Mouse (Mus musculus) lung, postnatal 0 days (tissue): Measurements from ENCODE around the gene Dclre1c. TPM values are rescaled to one million over a fixed set of nuclear protein-coding genes. Genes with fewer than 3 reads are reported as not detected.
A peak's percentile ranks its signal among the peaks of the same experiment; 100 is the strongest.

Source experiments
- ATAC-seq: fragments of 200-750 bp; cut with Nextera tagmentation; 2 replicates; pipeline ENCODE4 v1.8.0; 2017; ENCODE audit warnings: moderate library complexity
- DNase-seq: peaks from one replicate; pipeline ENCODE4 v3.0.0-alpha.2; 2016; ENCODE audit warnings: low spot score
- H3K27ac ChIP-seq: fragments of 300-500 bp; sonication (generic); 2 replicates; pipeline ENCODE4 v1.5.1; 2014; ENCODE audit warnings: antibody characterized with exemption, mild to moderate bottlenecking, low read length, mixed read lengths
- H3K27me3 ChIP-seq: fragments of 300-500 bp; sonication (generic); replicated peaks from 2 replicates; pipeline ENCODE4 v1.6.1; 2014; ENCODE audit warnings: low read length, mixed read lengths; ENCODE audit not compliant: insufficient read depth
- H3K36me3 ChIP-seq: fragments of 300-500 bp; sonication (generic); 2 replicates; pipeline ENCODE4 v1.6.1; 2014; ENCODE audit warnings: low read length, mixed read lengths; ENCODE audit not compliant: insufficient read depth
- H3K4me1 ChIP-seq: fragments of 300-500 bp; sonication (generic); 2 replicates; pipeline ENCODE4 v1.6.1; 2014; ENCODE audit warnings: antibody characterized with exemption, low read depth, low read length, mixed read lengths; ENCODE audit not compliant: insufficient read depth
- H3K4me2 ChIP-seq: fragments of 300-500 bp; sonication (generic); replicated peaks from 2 replicates; pipeline ENCODE4 v1.6.1; 2014; ENCODE audit warnings: low read depth, mild to moderate bottlenecking, low read length, moderate library complexity, mixed read lengths
- H3K4me3 ChIP-seq: fragments of 300-500 bp; sonication (generic); 2 replicates; pipeline ENCODE4 v1.5.1; 2014; ENCODE audit warnings: low read depth, low read length
- H3K9ac ChIP-seq: fragments of 300-500 bp; sonication (generic); replicated peaks from 2 replicates; pipeline ENCODE4 v1.6.1; 2014; ENCODE audit warnings: low read depth, mild to moderate bottlenecking
- H3K9me3 ChIP-seq: fragments of 300-500 bp; sonication (generic); 2 replicates; pipeline ENCODE4 v1.6.1; 2016; ENCODE audit warnings: low read length, mixed read lengths
- CTCF ChIP-seq: IDR thresholded peaks from 2 replicates; pipeline ENCODE4 v1.5.1; 2016; ENCODE audit warnings: antibody characterized with exemption, mild to moderate bottlenecking
- EP300 ChIP-seq: IDR thresholded peaks from 2 replicates; pipeline ENCODE4 v1.6.1; 2016; ENCODE audit warnings: antibody characterized with exemption, mild to moderate bottlenecking, control low read depth
- WGBS: fragments of 180-500 bp; shearing (Covaris S2); extraction: QIAGEN DNeasy Blood & Tissue Kit; methylation state at CpG from one replicate; pipeline ENCODE4 v1.1.7; 2014; 5-methylcytosine and 5-hydroxymethylcytosine counted together
- polyA plus RNA-seq: library from polyadenylated mRNA; unstranded; fragments of >200 nt; fragmentation: Nextera tagmentation; extraction: Ambion mirVana; gene quantifications from 2 replicates; pipeline ENCODE4 v1.2.1, GENCODE M21; 2015

The Dclre1c gene
- polyA plus RNA-seq, 1 experiment from 2014 or later = 3.0 TPM

- 79% methylated on average over 3 of the region's 3 CpGs for WGBS
- ATAC-seq (no peak), DNase-seq (no peak)
- H3K27me3 ChIP-seq = no peaks in the 10 kb centered on the region
- H3K9ac ChIP-seq = no peak overlapping the region
- no peak overlapping the region for H3K4me3 ChIP-seq
- H3K4me2 ChIP-seq = no peak overlapping the region
- no peaks in the 10 kb centered on the region for H3K4me1 ChIP-seq
- H3K9me3 ChIP-seq = no peaks in the 10 kb centered on the region
- TF ChIP-seq CTCF = no peak
- no peak for TF ChIP-seq EP300
- peaks cover 34% of the 10 kb centered on the region for H3K36me3 ChIP-seq
- no peak overlapping the region for H3K27ac ChIP-seq
Measured at GRCm38 (mm10) chr2:3493833-3494409, 70.0 kb downstream of the Dclre1c start.

- WGBS = 92% methylated on average over 6 of the region's 6 CpGs
- Histone ChIP-seq H3K4me2 (no peak overlapping the region), H3K4me3 (no peak overlapping the region), H3K9ac (no peak overlapping the region), H3K27ac (no peak overlapping the region), H3K36me3 (peaks cover 34% of the 10 kb centered on the region), H3K4me1 (no peaks in the 10 kb centered on the region), H3K9me3 (no peaks in the 10 kb centered on the region), H3K27me3 (no peaks in the 10 kb centered on the region)
- no peak for ATAC-seq
- TF ChIP-seq EP300 = no peak
- no peak for TF ChIP-seq CTCF
- no peak for DNase-seq
Measured at GRCm38 (mm10) chr2:3499543-3499942, 75.6 kb downstream of the Dclre1c start.

GRCm38 (mm10) chr2:3500886-3501285 lies 77.0 kb downstream of the Dclre1c start:
- Histone ChIP-seq H3K36me3 (peaks cover 30% of the 10 kb centered on the region), H3K9me3 (no peaks in the 10 kb centered on the region), H3K27ac (no peak overlapping the region), H3K4me3 (no peak overlapping the region), H3K4me2 (no peak overlapping the region), H3K9ac (no peak overlapping the region), H3K27me3 (no peaks in the 10 kb centered on the region), H3K4me1 (no peaks in the 10 kb centered on the region)
- TF ChIP-seq EP300 = no peak
- TF ChIP-seq CTCF = no peak
- WGBS = 98% methylated on average over 5 of the region's 5 CpGs
- ATAC-seq (no peak), DNase-seq (no peak)

GRCm38 (mm10) chr2:3512076-3512475 lies 88.1 kb downstream of the Dclre1c start:
- DNase-seq = peak; percentile 64
- Histone ChIP-seq H3K9ac (peak overlapping the region; percentile 75), H3K27ac (peak overlapping the region; percentile 81), H3K9me3 (no peaks in the 10 kb centered on the region), H3K4me2 (peak overlapping the region; percentile 86), H3K36me3 (peaks cover 8% of the 10 kb centered on the region; the same call in 1 of the 2 replicates), H3K4me1 (peaks cover 12% of the 10 kb centered on the region; the same call in 1 of the 2 replicates), H3K27me3 (no peaks in the 10 kb centered on the region), H3K4me3 (peak overlapping the region; percentile 79)
- no peak for TF ChIP-seq EP300
- no peak for TF ChIP-seq CTCF
- no peak for ATAC-seq
- 0% methylated on average over 15 of the region's 15 CpGs for WGBS

GRCm38 (mm10) chr2:3512552-3513454 lies 88.9 kb downstream of the Dclre1c start, which contains the start of the genes Gm45902, Hspa14 and Cdnf:
Gene Gm45902, minus strand, starts transcription at chr2:3512790.
Gene Hspa14, minus strand, starts transcription at chr2:3512814.
Gene Cdnf, plus strand, starts transcription at chr2:3513030.
- 2% methylated on average over 60 of the region's 60 CpGs for WGBS
- Histone ChIP-seq H3K4me2 (peak within 1 kb of the TSS; percentile 86), H3K4me1 (peaks cover 12% of the 10 kb centered on the region; the same call in 1 of the 2 replicates), H3K27me3 (no peaks in the 10 kb centered on the region), H3K4me3 (peak within 1 kb of the TSS; percentile 79), H3K36me3 (peaks cover 8% of the 10 kb centered on the region; the same call in 1 of the 2 replicates), H3K9ac (peak within 1 kb of the TSS; percentile 75), H3K27ac (peak within 1 kb of the TSS; percentile 81), H3K9me3 (no peaks in the 10 kb centered on the region)
- ATAC-seq (peak; percentile 99), DNase-seq (peak; percentile 99)
- TF ChIP-seq CTCF (no peak), EP300 (no peak)

Other genes with a start within 250 kb of the Dclre1c start
- gene Nmt2, start 139.9 kb upstream of the Dclre1c start, polyA plus RNA-seq = 35.0 and 37.0 TPM in 2 replicates
- gene Rpp38, start 91.5 kb upstream of the Dclre1c start, polyA plus RNA-seq = 8.9 and 10.0 TPM in 2 replicates
- 2.5 and 3.3 TPM in 2 replicates for gene Acbd7, start 88.0 kb upstream of the Dclre1c start, polyA plus RNA-seq
- 1.3 TPM in 1 of 2 replicates, not detected in the other for gene Olah, start 26.9 kb upstream of the Dclre1c start, polyA plus RNA-seq
- 27.0 and 34.6 TPM in 2 replicates for gene Meig1, start 1.5 kb upstream of the Dclre1c start, polyA plus RNA-seq
- 1.3 and 1.6 TPM in 2 replicates for gene Suv39h2, start 50.9 kb downstream of the Dclre1c start, polyA plus RNA-seq
- 0.94 and 1.0 TPM in 2 replicates for gene Gm45902, start 88.7 kb downstream of the Dclre1c start, polyA plus RNA-seq
- gene Hspa14, start 88.7 kb downstream of the Dclre1c start, polyA plus RNA-seq = 46.8 and 46.9 TPM in 2 replicates
- 0.42 and 0.49 TPM in 2 replicates for gene Cdnf, start 88.9 kb downstream of the Dclre1c start, polyA plus RNA-seq
- 20.0 and 20.5 TPM in 2 replicates for gene Fam107b, start 146.4 kb downstream of the Dclre1c start, polyA plus RNA-seq